Mouse (Mus musculus) hematopoietic stem cell, adult 5-6 weeks (primary cell): ENCODE data around the gene Plekha7. TPM values are rescaled to one million over a fixed set of nuclear protein-coding genes. Genes with fewer than 3 reads are reported as not detected.
A peak's percentile ranks its signal among the peaks of the same experiment; 100 is the strongest.

Source experiments
- ATAC-seq, 2 experiments: fragments of 125-278 bp in 1 of 2; replicated peaks in 1 of 2; 2 replicates each; pipeline ENCODE4 v1.8.0; 2016 to 2017; ENCODE audit warnings: inconsistent platforms in 2 of 2, mild to moderate bottlenecking in 2 of 2, moderate number of reproducible peaks in 2 of 2, low read depth in 1 of 2, moderate TSS enrichment in 1 of 2; ENCODE audit not compliant: low FRiP score in 2 of 2, poor library complexity in 2 of 2, severe bottlenecking in 2 of 2, insufficient read depth in 1 of 2, low TSS enrichment in 1 of 2
- total RNA-seq: library from RNA; stranded (forward); fragments of 172-1452, 232-1000 nt; gene quantifications from 2 replicates; pipeline ENCODE4 v1.2.3, GENCODE M21; 2017

Plekha7 gene
- total RNA-seq, 1 experiment from 2014 or later = 7.0 TPM

GRCm38 (mm10) chr7:116262101-116262500 lies 46.1 kb downstream of the Plekha7 start:
- no peak for ATAC-seq

GRCm38 (mm10) chr7:116260826-116261615 lies 47.2 kb downstream of the Plekha7 start:
- ATAC-seq = 0 out of 4 replicates have a peak, but pooled peaks of 1 of the 2 experiments have one; percentile 30

DNA sequence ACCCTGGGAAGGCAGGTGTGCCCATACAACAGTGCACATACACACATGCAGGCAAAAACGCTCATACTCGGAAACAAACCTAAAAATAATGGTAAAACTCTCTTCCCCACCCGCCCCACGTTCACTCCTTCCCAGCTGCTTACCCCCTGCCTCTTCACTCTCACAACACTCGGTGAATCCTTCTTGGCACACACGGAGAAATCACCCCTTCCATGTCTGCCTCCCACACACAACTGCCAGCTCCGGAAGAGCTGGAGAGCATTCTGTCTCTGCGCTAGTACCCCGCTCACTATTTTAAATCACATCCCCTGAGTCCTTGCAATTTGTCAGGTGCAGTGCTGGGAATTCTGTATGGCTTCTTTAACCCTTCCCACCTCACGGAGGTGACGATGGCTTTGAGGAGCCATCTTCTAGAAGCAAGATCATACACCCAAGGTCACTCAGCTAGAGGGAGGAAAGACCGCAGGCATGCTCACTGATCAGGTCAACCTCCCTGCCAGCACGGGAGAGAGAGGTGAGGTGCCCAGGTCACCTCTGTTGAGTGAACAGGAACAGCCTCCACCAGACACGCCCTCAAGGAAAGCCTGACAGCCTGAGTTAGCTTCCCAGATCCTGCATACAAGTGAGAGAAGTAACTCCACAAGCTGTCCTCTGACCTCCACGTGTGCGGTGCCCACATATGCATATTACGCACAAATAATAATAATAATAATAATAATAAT lies 49.6 kb downstream of the Plekha7 start:
- no peak for ATAC-seq

- no peak for ATAC-seq
Observed at GRCm38 (mm10) chr7:116257953-116258352, 50.2 kb downstream of the Plekha7 start.

DNA sequence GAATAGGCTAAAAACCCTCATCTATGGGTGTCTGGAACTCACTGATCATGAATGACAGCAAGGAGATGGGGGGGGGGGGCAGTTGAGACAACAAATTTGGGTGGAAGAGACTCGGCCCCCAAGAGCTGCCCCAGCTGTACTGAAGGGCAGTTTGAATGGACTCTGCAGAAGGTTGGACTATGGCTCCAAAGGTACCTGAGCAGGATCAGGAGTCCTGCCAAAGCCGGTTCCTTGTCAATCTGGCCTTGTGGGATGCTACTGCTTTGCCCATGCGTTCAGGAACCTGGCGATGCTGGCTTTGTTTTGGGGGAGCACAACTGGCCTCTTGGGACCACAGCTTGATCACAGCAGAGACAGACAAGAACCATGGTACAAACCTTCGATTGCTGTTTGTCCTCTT lies 52.5 kb downstream of the Plekha7 start:
- ATAC-seq = no peak

DNA sequence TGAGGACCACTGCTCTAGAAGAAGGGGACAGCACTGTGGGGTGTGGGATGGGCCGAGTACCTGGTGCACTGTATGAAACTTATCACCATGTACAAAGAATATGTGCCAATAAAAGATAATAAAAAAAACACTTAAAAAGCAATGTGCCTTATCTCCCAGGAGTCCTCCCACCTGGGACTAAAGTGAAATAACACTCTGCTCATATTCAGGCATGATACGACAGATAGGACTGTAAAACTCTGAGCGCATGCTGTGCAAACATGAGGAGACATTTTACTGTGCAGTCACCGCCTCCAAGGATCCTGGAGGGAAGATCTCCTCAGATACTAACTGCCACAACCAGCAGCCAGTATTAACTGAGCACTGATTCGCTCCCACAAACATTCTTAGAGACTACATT lies 53.5 kb downstream of the Plekha7 start:
- ATAC-seq = no peak

DNA sequence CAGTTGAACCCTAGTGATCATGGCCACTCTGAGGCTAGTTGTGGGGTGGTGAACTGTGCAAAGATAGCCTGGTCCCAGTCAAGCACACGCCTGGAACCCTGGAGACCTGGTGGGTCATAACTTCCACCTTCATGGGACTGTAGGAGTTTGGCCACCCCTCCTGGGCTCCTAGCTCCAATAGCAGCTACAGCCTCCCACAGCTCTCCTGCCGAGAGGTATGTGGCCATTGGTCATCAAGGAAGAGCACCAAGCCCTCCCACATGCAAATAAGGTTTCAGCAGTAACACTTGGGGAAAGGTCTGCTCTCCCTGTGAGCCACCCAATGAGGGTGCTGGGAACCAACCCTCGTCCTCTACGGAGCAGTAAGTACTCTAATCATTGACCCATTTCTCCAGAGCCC lies 55.7 kb downstream of the Plekha7 start:
- no peak for ATAC-seq

- no peak for ATAC-seq
Observed at GRCm38 (mm10) chr7:116251516-116251915, 56.7 kb downstream of the Plekha7 start.

DNA sequence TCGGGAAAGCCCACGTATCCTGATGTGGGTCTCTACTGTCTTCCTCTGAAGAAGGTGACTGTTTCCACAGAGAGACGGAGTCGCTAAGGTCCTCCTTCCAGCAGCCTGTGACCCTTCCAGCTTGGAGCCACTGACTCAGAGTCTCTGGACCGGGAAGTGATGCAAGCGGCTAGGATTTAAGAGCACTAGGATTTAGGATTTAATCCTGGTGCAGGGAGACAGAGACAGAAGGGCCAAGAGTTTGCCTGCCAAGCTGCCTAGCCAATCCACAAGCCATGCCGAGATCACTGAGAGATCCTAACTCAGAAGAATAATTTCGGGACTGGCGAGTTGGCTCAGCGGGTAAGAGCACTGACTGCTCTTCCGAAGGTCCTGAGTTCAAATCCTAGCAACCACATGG lies 59.6 kb downstream of the Plekha7 start:
- no peak for ATAC-seq

DNA sequence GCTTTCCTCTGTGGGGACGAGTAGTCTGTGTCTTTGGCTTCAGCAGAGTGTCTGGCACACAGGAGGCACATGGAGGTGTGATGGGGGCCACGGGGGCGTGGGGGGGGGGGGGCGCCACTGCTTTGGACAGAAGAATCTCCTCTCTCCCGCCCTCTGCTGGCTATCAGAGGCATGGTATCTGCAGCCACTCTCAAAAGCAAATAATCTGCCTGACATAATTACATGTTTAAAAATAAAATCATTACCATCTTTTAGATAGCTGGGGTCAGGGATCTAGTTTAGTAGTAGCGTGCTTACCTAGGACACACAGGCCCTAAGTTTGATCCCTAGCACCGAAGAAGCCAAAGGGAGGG lies 60.8 kb downstream of the Plekha7 start:
- 0 out of 4 replicates have a peak, but pooled peaks of 1 of the 2 experiments have one; percentile 9 for ATAC-seq

GRCm38 (mm10) chr7:116246696-116247376 lies 61.3 kb downstream of the Plekha7 start:
- 0 out of 4 replicates have a peak, but pooled peaks of 1 of the 2 experiments have one; percentile 13 for ATAC-seq

DNA sequence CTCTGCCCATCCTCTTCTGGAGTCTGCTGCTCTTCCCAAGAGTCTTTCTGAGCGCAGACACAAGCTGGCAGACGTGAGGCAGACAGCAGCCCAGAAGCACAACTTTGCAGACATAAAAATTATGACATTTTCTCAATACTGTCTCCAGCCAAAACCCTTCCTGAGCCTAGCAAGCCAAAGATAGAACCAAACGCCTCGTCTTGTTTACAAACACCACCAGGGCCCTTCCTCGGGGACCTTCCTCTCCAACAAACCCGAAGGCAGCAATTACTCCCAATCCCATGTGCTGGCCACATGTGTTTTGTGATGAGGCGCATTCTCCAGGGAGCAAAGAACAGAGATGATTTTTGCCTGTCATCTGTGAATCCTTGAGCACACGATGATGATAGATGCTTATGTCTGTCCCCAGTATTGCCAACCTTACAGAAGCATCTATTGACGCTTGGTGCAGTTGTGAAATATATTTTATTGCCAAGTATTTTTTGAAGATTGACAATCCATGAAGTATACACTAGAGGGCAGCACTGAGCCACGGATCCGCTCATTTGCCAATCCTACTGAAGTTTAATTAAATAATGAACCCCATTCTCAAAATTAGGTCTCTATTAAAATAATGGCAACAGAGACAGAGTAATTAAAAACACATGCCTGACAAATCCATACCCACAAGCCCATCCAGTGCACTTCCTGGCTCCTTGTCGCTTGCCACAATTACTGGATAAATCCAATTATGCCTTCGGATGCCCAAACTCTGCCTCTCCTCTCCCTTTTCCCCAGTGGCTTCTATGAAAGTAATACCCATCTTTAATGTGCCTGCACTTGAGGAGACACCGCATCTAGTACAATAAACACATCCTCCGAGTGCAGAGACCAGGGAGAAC lies 62.1 kb downstream of the Plekha7 start:
- peak in 1 of 2 experiments; percentile 43; a peak in 1 of 4 replicates for ATAC-seq

DNA sequence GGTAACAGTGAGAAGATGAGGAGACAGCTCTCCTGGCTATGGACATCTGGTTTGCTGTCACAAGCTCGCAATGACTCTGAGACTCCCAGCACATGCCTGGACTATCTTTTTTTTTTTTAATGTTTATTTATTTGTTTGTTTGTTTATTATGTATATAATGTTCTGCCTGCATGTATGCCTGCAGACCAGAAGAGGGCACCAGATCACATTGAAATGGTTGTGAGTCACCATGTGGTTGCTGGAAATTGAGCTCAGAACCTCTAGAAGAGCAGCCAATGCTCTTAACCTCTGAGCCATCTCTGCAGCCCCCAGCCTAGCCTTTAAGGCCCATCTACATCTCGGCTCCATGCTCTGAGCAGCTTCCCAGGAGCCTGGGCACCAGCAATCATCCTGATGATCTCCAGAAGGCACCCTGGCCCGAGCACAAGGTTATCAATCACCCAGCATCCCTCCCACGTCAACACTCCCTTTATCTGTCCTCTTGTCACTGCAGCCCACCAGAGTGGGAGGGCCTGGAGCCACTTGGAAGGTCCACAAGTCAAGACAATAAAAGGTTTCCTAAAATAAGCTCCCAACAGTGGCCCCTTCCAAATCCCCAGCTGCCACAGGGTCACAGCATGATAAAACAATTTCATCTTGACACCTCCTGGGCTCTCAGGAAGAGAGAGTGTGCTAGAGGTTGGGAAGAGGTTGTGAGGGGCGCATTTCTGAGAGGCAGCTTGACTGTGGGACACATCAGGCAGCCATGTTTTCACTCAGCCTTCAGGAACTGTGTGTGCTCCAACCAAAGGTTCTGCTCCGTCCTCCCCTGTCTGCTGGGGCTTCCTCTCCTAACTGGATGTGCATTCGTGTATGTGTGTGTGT lies 63.6 kb downstream of the Plekha7 start:
- ATAC-seq = no peak

- no peak for ATAC-seq
Observed at GRCm38 (mm10) chr7:116242810-116243209, 65.4 kb downstream of the Plekha7 start.

- no peak for ATAC-seq
Observed at GRCm38 (mm10) chr7:116241601-116242000, 66.6 kb downstream of the Plekha7 start.

GRCm38 (mm10) chr7:116240791-116241474 lies 67.2 kb downstream of the Plekha7 start:
- peak; percentile 29 to 53; a peak in 2 of 4 replicates for ATAC-seq
